Mouse (Mus musculus) MEL (cell line): Measurements from ENCODE around the gene Fgr. TPM values are rescaled to one million over a fixed set of nuclear protein-coding genes. Genes with fewer than 3 reads are reported as not detected.

Experiments used
- DNase-seq: peaks from one replicate; pipeline ENCODE4 v3.0.0; 2011; ENCODE audit warnings: low read depth, low spot score
- H3K27ac ChIP-seq: 2 replicates; pipeline ENCODE4 v1.5.1; 2012; ENCODE audit warnings: low read depth, mild to moderate bottlenecking, control low read depth, low read length, moderate library complexity; ENCODE audit not compliant: control insufficient read depth
- H3K27me3 ChIP-seq, 2 experiments: fragments of 150-350 bp in 1 of 2; sonication (generic) in 1 of 2; 2 replicates each; pipeline ENCODE4 v1.6.1; 2012; ENCODE audit warnings: low read length in 2 of 2, mild to moderate bottlenecking in 2 of 2, improper control_type of control experiment in 1 of 2, moderate library complexity in 1 of 2; ENCODE audit not compliant: insufficient read depth in 2 of 2, control insufficient read depth in 1 of 2
- H3K36me3 ChIP-seq, 2 experiments: 2 replicates each; pipeline ENCODE4 v1.6.1; 2012 to 2014; ENCODE audit warnings: low read length in 2 of 2, improper control_type of control experiment in 1 of 2, inconsistent platforms in 1 of 2, mild to moderate bottlenecking in 1 of 2; ENCODE audit not compliant: insufficient read depth in 2 of 2, control insufficient read depth in 1 of 2
- H3K4me1 ChIP-seq, 2 experiments: fragments of 150-350 bp in 1 of 2; sonication (generic) in 1 of 2; 2 replicates each; pipeline ENCODE4 v1.6.1; 2012; ENCODE audit warnings: low read length in 2 of 2, improper control_type of control experiment in 1 of 2, mild to moderate bottlenecking in 1 of 2; ENCODE audit not compliant: insufficient read depth in 2 of 2, control insufficient read depth in 1 of 2
- H3K4me3 ChIP-seq, 2 experiments: fragments of 150-350 bp in 1 of 2; sonication (generic) in 1 of 2; 2 replicates each; pipeline ENCODE4 v1.5.1; 2012; ENCODE audit warnings: low read depth in 2 of 2, low read length in 2 of 2, mild to moderate bottlenecking in 2 of 2, moderate library complexity in 2 of 2, control low read depth in 1 of 2, improper control_type of control experiment in 1 of 2; ENCODE audit not compliant: control insufficient read depth in 1 of 2, insufficient read depth in 1 of 2
- H3K79me2 ChIP-seq: 2 replicates; pipeline ENCODE4 v1.6.1; 2012; ENCODE audit warnings: mild to moderate bottlenecking, low read length, moderate library complexity; ENCODE audit not compliant: control insufficient read depth, poor library complexity, insufficient read depth
- H3K9ac ChIP-seq: 2 replicates; pipeline ENCODE4 v1.6.1; 2012; ENCODE audit warnings: low read depth, mild to moderate bottlenecking, control low read depth, low read length, moderate library complexity; ENCODE audit not compliant: control insufficient read depth, poor library complexity, severe bottlenecking
- H3K9me3 ChIP-seq: fragments of 150-350 bp; sonication (generic); replicated peaks from 2 replicates; pipeline ENCODE4 v1.6.1; 2012; ENCODE audit warnings: mild to moderate bottlenecking, low read length, improper control_type of control experiment, moderate library complexity; ENCODE audit not compliant: insufficient read depth
- EP300 ChIP-seq, 2 experiments: IDR thresholded peaks; 2 replicates each; pipeline ENCODE4 v1.6.1; 2011; ENCODE audit warnings: improper control_type of control experiment in 2 of 2, low read length in 2 of 2, low read depth in 1 of 2, mild to moderate bottlenecking in 1 of 2
- ETS1 ChIP-seq: IDR thresholded peaks from 2 replicates; pipeline ENCODE4 v1.6.1; 2012; ENCODE audit warnings: low read depth, mild to moderate bottlenecking, inconsistent platforms, low read length, improper control_type of control experiment, moderate library complexity
- JUND ChIP-seq: IDR thresholded peaks from 2 replicates; pipeline ENCODE4 v1.6.1; 2011; ENCODE audit warnings: low read depth, mild to moderate bottlenecking, improper control_type of control experiment, low read length
- MAFK ChIP-seq: IDR thresholded peaks from 2 replicates; pipeline ENCODE4 v1.6.1; 2011; ENCODE audit warnings: low read depth, mild to moderate bottlenecking, low read length, improper control_type of control experiment, borderline replicate concordance
- MXI1 ChIP-seq: IDR thresholded peaks from 2 replicates; pipeline ENCODE4 v1.6.1; 2011; ENCODE audit warnings: mild to moderate bottlenecking, low read depth, low read length, improper control_type of control experiment
- MYB ChIP-seq: IDR thresholded peaks from 2 replicates; pipeline ENCODE4 v1.6.1; 2011; ENCODE audit warnings: mild to moderate bottlenecking, low read depth, low read length, improper control_type of control experiment
- NELFE ChIP-seq: IDR thresholded peaks from 2 replicates; pipeline ENCODE4 v1.6.1; 2011; ENCODE audit warnings: low read depth, low read length, improper control_type of control experiment
- SIN3A ChIP-seq: IDR thresholded peaks from 2 replicates; pipeline ENCODE4 v1.6.1; 2012; ENCODE audit warnings: low read length, improper control_type of control experiment, inconsistent platforms
- TCF12 ChIP-seq: IDR thresholded peaks from 2 replicates; pipeline ENCODE4 v1.6.1; 2014; ENCODE audit warnings: low read depth, mild to moderate bottlenecking, inconsistent platforms, low read length, improper control_type of control experiment, moderate library complexity
- ZKSCAN1 ChIP-seq: IDR thresholded peaks from 2 replicates; pipeline ENCODE4 v1.6.1; 2012; ENCODE audit warnings: low read depth, mild to moderate bottlenecking, inconsistent platforms, low read length, improper control_type of control experiment, moderate library complexity
- polyA plus RNA-seq, 2 experiments: library from polyadenylated mRNA; stranded (reverse) in 1 of 2; unstranded in 1 of 2; fragments of >175 nt in 1 of 2; fragments of >200 nt in 1 of 2; gene quantifications; 2 replicates each; pipeline versions ENCODE4 v1.2.1 to v1.2.4; 2012; ENCODE audit warnings: low replicate concordance in 2 of 2, low read depth in 1 of 2; ENCODE audit not compliant: insufficient read length in 2 of 2, insufficient read depth in 1 of 2, missing spikeins in 1 of 2
- total RNA-seq: library from RNA; depleted of rRNA; stranded (reverse); fragments of 300-350 nt; gene quantifications from 2 replicates; pipeline ENCODE4 v1.2.3, GENCODE M21; 2012; rRNA removed

Gene Fgr
- total and polyA plus RNA-seq, 3 experiments, result not detected

DNA sequence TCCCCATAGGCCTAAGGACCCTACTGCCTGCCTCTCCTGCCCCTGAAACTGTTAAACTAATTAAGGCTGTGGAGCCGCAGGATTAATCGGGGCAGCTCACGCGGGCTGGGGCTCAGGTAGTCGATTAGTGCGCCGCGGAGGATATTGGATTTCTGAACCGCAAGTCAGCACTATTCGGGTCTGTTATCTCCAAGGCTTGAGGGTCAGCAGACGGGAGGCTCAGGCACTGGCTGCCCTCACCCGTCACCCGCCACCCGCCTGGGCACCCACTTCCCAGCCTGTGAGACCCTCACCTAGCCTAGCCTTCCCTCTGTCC, 77.6 kb downstream of the Fgr start:
- Histone ChIP-seq H3K9ac (no peak overlapping the region), H3K4me1 (peaks cover 0 to 1% of the 10 kb centered on the region in 2 experiments; a peak in 1 of 4 replicates), H3K27ac (no peak overlapping the region), H3K9me3 (no peaks in the 10 kb centered on the region), H3K36me3 (peaks cover 0 to 3% of the 10 kb centered on the region in 2 experiments; a peak in 2 of 4 replicates), H3K79me2 (no peaks in the 10 kb centered on the region), H3K27me3 (no peaks in the 10 kb centered on the region), H3K4me3 (no peak overlapping the region)
- TF ChIP-seq JUND (no peak), ZKSCAN1 (no peak), ETS1 (no peak), NELFE (no peak), MYB (no peak), TCF12 (no peak), MXI1 (no peak), EP300 (IDR thresholded peaks at IDR 0.05; ENCODE audit: low read depth in 1 of 2, low read length in 2 of 2) (no peak), SIN3A (no peak), MAFK (no peak)
- no peak for DNase-seq

Other genes with a start within 250 kb of the Fgr start
- 2.4 and 2.8 TPM in 2 replicates for gene Xkr8, start 241.5 kb upstream of the Fgr start, total RNA-seq
- gene Xkr8, start 241.5 kb upstream of the Fgr start, polyA plus RNA-seq, result 1 to 10 TPM in 1 of 2 experiments, not detected in 1; 3.9 TPM
- gene Smpdl3b, start 216.8 kb upstream of the Fgr start, total RNA-seq, result 0.20 and 0.69 TPM in 2 replicates
- gene Smpdl3b, start 216.8 kb upstream of the Fgr start, polyA plus RNA-seq, result under 1 TPM in 1 of 2 experiments, not detected in 1; 0.28 TPM
- 102 and 119 TPM in 2 replicates for gene Rpa2, start 205.8 kb upstream of the Fgr start, total RNA-seq
- gene Rpa2, start 205.8 kb upstream of the Fgr start, polyA plus RNA-seq, result 100 to 1,000 TPM in 1 of 2 experiments, not detected in 1; 103 TPM
- 1.0 and 1.1 TPM in 2 replicates for gene Themis2, start 177.7 kb upstream of the Fgr start, total RNA-seq
- gene Themis2, start 177.7 kb upstream of the Fgr start, polyA plus RNA-seq, result 1 to 10 TPM in 1 of 2 experiments, not detected in 1; 2.6 TPM
- gene Ppp1r8, start 130.9 kb upstream of the Fgr start, total RNA-seq, result 83.6 and 84.7 TPM in 2 replicates
- gene Ppp1r8, start 130.9 kb upstream of the Fgr start, polyA plus RNA-seq, result 100 to 1,000 TPM in 1 of 2 experiments, not detected in 1; 103 TPM
- 16.3 and 16.8 TPM in 2 replicates for gene Stx12, start 89.6 kb upstream of the Fgr start, total RNA-seq
- gene Stx12, start 89.6 kb upstream of the Fgr start, polyA plus RNA-seq, result 10 to 100 TPM in 1 of 2 experiments, not detected in 1; 22.0 TPM
- 7.5 and 8.4 TPM in 2 replicates for gene Fam76a, start 51.5 kb upstream of the Fgr start, total RNA-seq
- gene Fam76a, start 51.5 kb upstream of the Fgr start, polyA plus RNA-seq, result 10 to 100 TPM in 1 of 2 experiments, not detected in 1; 15.4 TPM
- gene Ahdc1, start 37.2 kb downstream of the Fgr start, total RNA-seq, result 2.5 and 2.9 TPM in 2 replicates
- gene Ahdc1, start 37.2 kb downstream of the Fgr start, polyA plus RNA-seq, result 1 to 10 TPM in 1 of 2 experiments, not detected in 1; 8.8 TPM
- gene Wasf2, start 156.4 kb downstream of the Fgr start, total RNA-seq, result 16.4 and 18.4 TPM in 2 replicates
- gene Wasf2, start 156.4 kb downstream of the Fgr start, polyA plus RNA-seq, result 10 to 100 TPM in 1 of 2 experiments, not detected in 1; 53.7 TPM
- gene Cd164l2, start 238.0 kb downstream of the Fgr start, total RNA-seq, result not detected in 2 replicates
- gene Cd164l2, start 238.0 kb downstream of the Fgr start, polyA plus RNA-seq, result not detected
- gene Gpr3, start 238.4 kb downstream of the Fgr start, total RNA-seq, result 0.08 TPM in 1 of 2 replicates, not detected in the other
- gene Gpr3, start 238.4 kb downstream of the Fgr start, polyA plus RNA-seq, result under 1 TPM in 1 of 2 experiments, not detected in 1; 0.35 TPM